Comparison of ENCODE assay signal across 20 mouse cellular contexts in genomic region chr3:28599476-28599875, GRCm38 (mm10).
A peak's percentile ranks its signal among the peaks of the same experiment; 100 is the strongest.
DNase-seq lines count a peak whose midpoint lies in the region; ATAC-seq and TF ChIP-seq lines count a peak whose summit lies in the region.
"Had no signal": no experiment of that assay in that cellular context is flagged by ENCODE, and none has a peak within 500 bp of the region (broad histone marks: within the 10 kb centered on the region; RNA-seq: fewer than 3 reads in every experiment).

No protein-coding gene starts in this region.

- ATAC-seq in embryonic facial prominence, embryonic 14.5 days (ENCODE audit: low read depth): no peak
- peak; percentile 29; the same call in 1 of the 2 replicates for ATAC-seq in frontal cortex, adult (ENCODE audit: low TSS enrichment)
- ATAC-seq in lung, embryonic 14.5 days (ENCODE audit: insufficient read depth): no peak
- ATAC-seq: CD4-positive, CD25-positive, alpha-beta regulatory T cell, adult 4 months; intestine, embryonic 15.5 days had no signal

- H3K4me2 ChIP-seq in embryonic facial prominence, embryonic 14.5 days (ENCODE audit: low read depth, low read length): no peak overlapping the region
- no peak overlapping the region for H3K4me2 ChIP-seq in lung, embryonic 14.5 days
- H3K4me2 ChIP-seq: embryonic facial prominence, embryonic 12.5 days; heart, embryonic 12.5 days; hindbrain, embryonic 12.5 days; intestine, embryonic 15.5 days had no signal

- no peak for TF ChIP-seq CTCF in lung, embryonic 14.5 days (IDR thresholded peaks at IDR 0.05; ENCODE audit: low read depth)
- TF ChIP-seq CTCF in brain, embryonic 14.5 days (IDR thresholded peaks at IDR 0.05; ENCODE audit: borderline replicate concordance, extremely low read depth, insufficient read depth, insufficient read length): no peak

- H3K9me3 ChIP-seq in embryonic facial prominence, embryonic 14.5 days (ENCODE audit: control insufficient read depth, low read length): no peaks in the 10 kb centered on the region
- no peaks in the 10 kb centered on the region for H3K9me3 ChIP-seq in embryonic facial prominence, embryonic 10.5 days
- H3K9me3 ChIP-seq in lung, embryonic 14.5 days (ENCODE audit: low read depth, low read length): no peaks in the 10 kb centered on the region
- H3K9me3 ChIP-seq: embryonic facial prominence, embryonic 12.5 days; G1E; heart, embryonic 12.5 days; hindbrain, embryonic 12.5 days; intestine, embryonic 15.5 days had no signal

- WGBS in embryonic facial prominence, embryonic 14.5 days: 84% methylated on average over 2 of the region's 2 CpGs
- 92% methylated on average over 2 of the region's 2 CpGs for WGBS in embryonic facial prominence, embryonic 10.5 days
- 87% methylated on average over 2 of the region's 2 CpGs for WGBS in lung, embryonic 14.5 days

- H3K9ac ChIP-seq in embryonic facial prominence, embryonic 14.5 days (ENCODE audit: low read depth, low read length): no peak overlapping the region
- no peak overlapping the region for H3K9ac ChIP-seq in lung, embryonic 14.5 days
- H3K9ac ChIP-seq: embryonic facial prominence, embryonic 12.5 days; heart, embryonic 12.5 days; hindbrain, embryonic 12.5 days; intestine, embryonic 15.5 days had no signal

- no peak overlapping the region for H3K4me3 ChIP-seq in embryonic facial prominence, embryonic 14.5 days (ENCODE audit: low read depth, low read length)
- H3K4me3 ChIP-seq in embryonic facial prominence, embryonic 10.5 days: no peak overlapping the region
- H3K4me3 ChIP-seq in lung, embryonic 14.5 days (ENCODE audit: low read depth, low read length): no peak overlapping the region
- H3K4me3 ChIP-seq: embryonic facial prominence, embryonic 12.5 days; heart, embryonic 12.5 days; hindbrain, embryonic 12.5 days; intestine, embryonic 15.5 days had no signal

- DNase-seq in embryonic facial prominence, embryonic 14.5 days (ENCODE audit: low spot score): peak; percentile 13
- DNase-seq in embryonic facial prominence, embryonic 10.5 days (ENCODE audit: low spot score): no peak
- DNase-seq in frontal cortex, postnatal 36 days (ENCODE audit: low spot score in 2 of 2): no peak
- peak; percentile 37 for DNase-seq in lung, embryonic 14.5 days
- no peak for DNase-seq in lung, postnatal 36 days
- DNase-seq in brain, embryonic 14.5 days (ENCODE audit: low read depth): peak; percentile 53
- DNase-seq: adrenal gland, postnatal 14 days; B cell, adult 2 months; cerebellum, adult 2 months; cerebellum, postnatal 14 days; embryo, embryonic 11 days; gastrocnemius, postnatal 10 days; kidney, adult 18-20 months had no signal

- no peaks in the 10 kb centered on the region for H3K4me1 ChIP-seq in embryonic facial prominence, embryonic 14.5 days (ENCODE audit: control insufficient read depth, insufficient read depth, low read length)
- no peaks in the 10 kb centered on the region for H3K4me1 ChIP-seq in embryonic facial prominence, embryonic 10.5 days
- no peaks in the 10 kb centered on the region for H3K4me1 ChIP-seq in lung, embryonic 14.5 days (ENCODE audit: insufficient read depth)
- H3K4me1 ChIP-seq: embryonic facial prominence, embryonic 12.5 days; heart, embryonic 12.5 days; hindbrain, embryonic 12.5 days; intestine, embryonic 15.5 days had no signal

- no peaks in the 10 kb centered on the region for H3K36me3 ChIP-seq in embryonic facial prominence, embryonic 14.5 days (ENCODE audit: control insufficient read depth, insufficient read depth, low read length)
- peaks cover 10% of the 10 kb centered on the region for H3K36me3 ChIP-seq in embryonic facial prominence, embryonic 10.5 days (replicated peaks)
- H3K36me3 ChIP-seq in lung, embryonic 14.5 days (ENCODE audit: insufficient read depth): no peaks in the 10 kb centered on the region
- H3K36me3 ChIP-seq: embryonic facial prominence, embryonic 12.5 days; G1E had no signal

- TF ChIP-seq POLR2A in brain, embryonic 14.5 days (IDR thresholded peaks at IDR 0.05; ENCODE audit: borderline replicate concordance, extremely low read depth, insufficient read depth, insufficient read length, poor library complexity, severe bottlenecking): no peak

- no peak overlapping the region for H3K27ac ChIP-seq in embryonic facial prominence, embryonic 14.5 days (replicated peaks; ENCODE audit: low read depth, low read length)
- no peak overlapping the region for H3K27ac ChIP-seq in embryonic facial prominence, embryonic 10.5 days (replicated peaks)
- H3K27ac ChIP-seq in lung, embryonic 14.5 days (ENCODE audit: low read depth): no peak overlapping the region
- H3K27ac ChIP-seq: embryonic facial prominence, embryonic 12.5 days; hindbrain, embryonic 12.5 days; intestine, embryonic 15.5 days had no signal

- H3K27me3 ChIP-seq in embryonic facial prominence, embryonic 14.5 days (replicated peaks; ENCODE audit: control insufficient read depth, insufficient read depth, low read length): no peaks in the 10 kb centered on the region
- H3K27me3 ChIP-seq in embryonic facial prominence, embryonic 10.5 days (replicated peaks; ENCODE audit: low read depth, poor library complexity, severe bottlenecking): no peaks in the 10 kb centered on the region
- H3K27me3 ChIP-seq in lung, embryonic 14.5 days (ENCODE audit: insufficient read depth, low read length): no peaks in the 10 kb centered on the region
- H3K27me3 ChIP-seq: embryonic facial prominence, embryonic 12.5 days; heart, embryonic 12.5 days; hindbrain, embryonic 12.5 days; intestine, embryonic 15.5 days had no signal

Comparison
In these comparisons a context has a peak if more than half of its experiments do, and no peak if none do; other contexts are left out.
1. DNase-seq: peak in embryonic facial prominence, embryonic 14.5 days (single experiment), lung, embryonic 14.5 days (single experiment) and brain, embryonic 14.5 days (single experiment); none in embryonic facial prominence, embryonic 10.5 days (single experiment), frontal cortex, postnatal 36 days (0 of 2) and lung, postnatal 36 days (single experiment).